Mouse (Mus musculus) stomach, postnatal 0 days (tissue): ENCODE results near the gene Ptpn1. TPM values are rescaled to one million over a fixed set of nuclear protein-coding genes. Genes with fewer than 3 reads are reported as not detected.

Source experiments
- ATAC-seq: fragments of 200-750 bp; cut with Nextera tagmentation; 2 replicates; pipeline ENCODE4 v1.8.0; 2017; ENCODE audit not compliant: low FRiP score, low TSS enrichment
- DNase-seq: peaks from one replicate; pipeline ENCODE4 v3.0.0-alpha.2; 2016; ENCODE audit warnings: low spot score
- H3K27ac ChIP-seq: fragments of 300-500 bp; sonication (generic); replicated peaks from 2 replicates; pipeline ENCODE4 v1.5.1; 2014; ENCODE audit warnings: mild to moderate bottlenecking, control low read depth
- H3K27me3 ChIP-seq: fragments of 300-500 bp; sonication (generic); 2 replicates; pipeline ENCODE4 v1.6.1; 2014; ENCODE audit warnings: low read length; ENCODE audit not compliant: control insufficient read depth, insufficient read depth
- H3K36me3 ChIP-seq: fragments of 300-500 bp; sonication (generic); 2 replicates; pipeline ENCODE4 v1.6.1; 2014; ENCODE audit warnings: low read length, mixed read lengths; ENCODE audit not compliant: control insufficient read depth, insufficient read depth
- H3K4me1 ChIP-seq: fragments of 300-500 bp; sonication (generic); replicated peaks from 2 replicates; pipeline ENCODE4 v1.6.1; 2014; ENCODE audit warnings: antibody characterized with exemption; ENCODE audit not compliant: control insufficient read depth, insufficient read depth
- H3K4me2 ChIP-seq: fragments of 300-500 bp; sonication (generic); replicated peaks from 2 replicates; pipeline ENCODE4 v1.6.1; 2014; ENCODE audit warnings: low read depth, mild to moderate bottlenecking, control low read depth, moderate library complexity
- H3K4me3 ChIP-seq: fragments of 300-500 bp; sonication (generic); 2 replicates; pipeline ENCODE4 v1.5.1; 2014; ENCODE audit warnings: low read depth, low read length, control low read depth
- H3K9ac ChIP-seq: fragments of 300-500 bp; sonication (generic); 2 replicates; pipeline ENCODE4 v1.6.1; 2014; ENCODE audit warnings: mild to moderate bottlenecking, low read length, control low read depth, mixed read lengths
- H3K9me3 ChIP-seq: fragments of 300-500 bp; sonication (generic); 2 replicates; pipeline ENCODE4 v1.6.1; 2016; ENCODE audit warnings: low read length; ENCODE audit not compliant: control insufficient read depth
- CTCF ChIP-seq: IDR thresholded peaks from 2 replicates; pipeline ENCODE4 v1.5.1; 2016; ENCODE audit warnings: antibody characterized with exemption, low read depth, mild to moderate bottlenecking, moderate library complexity
- EP300 ChIP-seq: optimal IDR thresholded peaks from 2 replicates; pipeline ENCODE3; 2016; ENCODE audit warnings: antibody characterized with exemption
- WGBS: fragments of 180-500 bp; shearing (Covaris S2); extraction: QIAGEN DNeasy Blood & Tissue Kit; methylation state at CpG from one replicate; pipeline ENCODE4 v1.1.7; 2014; 5-methylcytosine and 5-hydroxymethylcytosine counted together
- polyA plus RNA-seq: library from polyadenylated mRNA; unstranded; fragments of >200 nt; fragmentation: Nextera tagmentation; extraction: Ambion mirVana; gene quantifications from 2 replicates; pipeline ENCODE4 v1.2.1, GENCODE M21; 2015

Gene Ptpn1
- polyA plus RNA-seq, 1 experiment from 2014 or later, result 51.1 TPM

DNA sequence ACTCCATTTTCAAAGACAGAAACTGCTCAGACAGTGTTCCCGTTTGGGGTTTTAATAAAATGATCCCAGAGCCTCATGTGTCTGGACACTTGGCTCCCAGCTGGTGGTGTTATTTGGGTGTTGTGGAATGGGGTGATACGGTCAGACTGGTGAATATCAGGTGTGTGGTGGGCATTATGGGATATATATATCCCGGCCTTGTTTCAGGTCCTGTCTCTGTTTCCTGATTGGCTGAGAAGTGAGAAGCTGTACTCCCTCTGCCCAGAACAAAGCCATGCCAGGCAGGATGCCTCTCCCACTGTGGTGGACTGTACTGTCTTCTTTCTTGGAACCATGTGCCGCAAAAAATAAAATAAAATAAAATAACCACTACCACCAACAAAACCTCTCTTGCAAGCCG, 7.8 kb upstream of the Ptpn1 start:
- DNase-seq (no peak), ATAC-seq (no peak)
- H3K9me3 ChIP-seq, result no peaks in the 10 kb centered on the region
- H3K36me3 ChIP-seq, result no peaks in the 10 kb centered on the region
- no peaks in the 10 kb centered on the region; the same call in 1 of the 2 replicates for H3K4me1 ChIP-seq
- no peak overlapping the region for H3K4me3 ChIP-seq
- H3K27me3 ChIP-seq, result no peaks in the 10 kb centered on the region
- no peak overlapping the region for H3K27ac ChIP-seq
- no peak overlapping the region for H3K4me2 ChIP-seq
- TF ChIP-seq EP300 (no peak), CTCF (no peak)
- WGBS, result 90% methylated on average over 5 of the region's 5 CpGs
- H3K9ac ChIP-seq, result no peak overlapping the region

DNA sequence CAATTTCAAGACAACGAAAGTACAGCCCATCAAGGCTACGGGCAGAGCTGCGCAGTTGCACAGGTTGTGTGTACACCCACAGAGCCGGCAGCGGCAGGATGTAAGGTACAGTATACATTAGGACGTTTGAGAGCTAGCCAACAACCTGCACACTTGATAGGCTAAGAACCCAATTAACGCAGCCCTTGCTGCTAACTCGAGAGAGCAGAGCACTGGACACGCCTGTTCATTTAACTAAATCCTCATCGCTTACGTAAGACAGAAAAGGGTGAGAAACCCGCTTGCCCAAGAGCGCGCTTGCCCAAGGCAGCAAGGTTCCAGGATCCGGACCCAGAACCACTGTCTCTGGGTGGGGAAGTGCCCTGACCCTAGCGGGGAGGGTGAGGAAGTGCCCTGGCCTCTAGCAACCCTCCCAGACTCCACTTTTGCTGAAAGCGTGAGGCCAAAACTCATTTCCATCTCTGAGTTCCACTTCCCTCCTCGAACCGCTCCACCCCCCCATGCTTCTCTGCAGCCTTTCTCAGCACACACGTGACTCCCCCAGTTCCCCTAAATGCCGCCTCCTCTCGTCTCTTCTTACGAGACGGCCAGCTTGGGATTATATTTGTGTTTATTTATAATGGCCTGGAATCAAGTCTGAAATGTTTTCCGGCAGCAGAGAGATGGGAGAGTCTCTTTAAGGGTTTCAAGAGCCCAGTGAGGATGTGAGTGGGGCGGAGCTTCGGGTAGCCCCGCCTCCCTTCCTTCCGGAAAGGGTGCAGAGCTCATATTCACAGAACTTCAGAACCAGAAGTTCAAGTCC, 6.9 kb upstream of the Ptpn1 start:
- Histone ChIP-seq H3K4me1 (no peaks in the 10 kb centered on the region; the same call in 1 of the 2 replicates), H3K4me2 (peak overlapping the region; percentile 67), H3K36me3 (no peaks in the 10 kb centered on the region), H3K27me3 (no peaks in the 10 kb centered on the region), H3K4me3 (peak overlapping the region; percentile 31), H3K27ac (peak overlapping the region; percentile 88), H3K9ac (peak overlapping the region; percentile 53), H3K9me3 (no peaks in the 10 kb centered on the region)
- TF ChIP-seq EP300, result no peak
- TF ChIP-seq CTCF, result peak; percentile 35; the same call in 1 of the 2 replicates
- 1% methylated on average over 29 of the region's 29 CpGs for WGBS
- DNase-seq, result peak; percentile 83
- peak; percentile 80 for ATAC-seq

DNA sequence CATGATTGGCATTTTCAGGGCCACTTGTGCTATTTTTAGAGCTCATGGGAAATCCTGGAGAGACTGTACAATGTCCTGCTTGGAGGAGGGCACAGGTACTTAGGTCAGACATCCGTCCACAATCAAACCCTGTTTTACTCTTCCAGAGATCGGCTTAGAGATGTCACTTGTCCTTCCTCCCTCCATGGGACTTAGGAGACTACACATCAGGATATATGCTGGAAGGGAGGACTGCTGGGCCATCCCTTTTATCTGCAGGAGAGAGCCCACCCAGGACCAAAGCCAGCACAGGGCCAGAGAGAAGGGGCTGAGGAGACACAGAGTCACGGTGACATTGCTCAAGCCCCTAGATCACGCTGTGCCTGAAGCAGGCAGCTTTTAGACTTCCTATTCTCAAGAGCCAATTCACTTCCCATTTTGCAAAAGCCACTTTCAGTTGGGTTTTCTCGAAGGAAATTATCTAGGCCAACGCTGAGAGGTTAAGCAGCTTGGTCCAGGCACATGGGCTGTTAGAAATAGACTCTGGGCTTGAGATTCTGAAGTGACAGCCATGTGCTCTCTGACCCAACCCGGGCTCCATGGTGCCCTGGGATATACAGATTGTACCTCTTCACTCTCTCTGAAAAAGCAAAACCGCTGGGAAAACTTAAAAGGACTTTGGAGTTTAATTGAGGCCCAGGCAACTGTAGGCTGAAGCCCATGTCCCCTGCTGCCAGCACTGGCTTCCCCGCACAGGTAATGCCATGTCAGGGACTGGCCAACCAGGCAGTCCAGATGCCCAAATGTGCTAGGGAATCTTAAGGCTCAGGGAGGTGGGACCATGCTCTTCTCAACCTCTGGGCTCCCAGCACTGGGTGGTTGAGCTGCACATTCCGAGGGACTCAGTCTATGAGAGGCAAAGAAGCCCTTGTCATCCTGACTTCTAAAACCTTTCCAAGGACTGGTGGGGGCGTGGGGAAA, 5.7 kb upstream of the Ptpn1 start:
- H3K27ac ChIP-seq, result peak overlapping the region; percentile 88; the same call in 1 of the 2 replicates
- no peaks in the 10 kb centered on the region for H3K4me1 ChIP-seq
- TF ChIP-seq CTCF, result no peak
- TF ChIP-seq EP300, result no peak
- H3K27me3 ChIP-seq, result no peaks in the 10 kb centered on the region
- ATAC-seq, result no peak
- no peak overlapping the region for H3K4me3 ChIP-seq
- no peak for DNase-seq
- H3K9ac ChIP-seq, result no peak overlapping the region
- no peaks in the 10 kb centered on the region for H3K36me3 ChIP-seq
- 87% methylated on average over 11 of the region's 11 CpGs for WGBS
- H3K4me2 ChIP-seq, result no peak overlapping the region
- no peaks in the 10 kb centered on the region for H3K9me3 ChIP-seq

DNA sequence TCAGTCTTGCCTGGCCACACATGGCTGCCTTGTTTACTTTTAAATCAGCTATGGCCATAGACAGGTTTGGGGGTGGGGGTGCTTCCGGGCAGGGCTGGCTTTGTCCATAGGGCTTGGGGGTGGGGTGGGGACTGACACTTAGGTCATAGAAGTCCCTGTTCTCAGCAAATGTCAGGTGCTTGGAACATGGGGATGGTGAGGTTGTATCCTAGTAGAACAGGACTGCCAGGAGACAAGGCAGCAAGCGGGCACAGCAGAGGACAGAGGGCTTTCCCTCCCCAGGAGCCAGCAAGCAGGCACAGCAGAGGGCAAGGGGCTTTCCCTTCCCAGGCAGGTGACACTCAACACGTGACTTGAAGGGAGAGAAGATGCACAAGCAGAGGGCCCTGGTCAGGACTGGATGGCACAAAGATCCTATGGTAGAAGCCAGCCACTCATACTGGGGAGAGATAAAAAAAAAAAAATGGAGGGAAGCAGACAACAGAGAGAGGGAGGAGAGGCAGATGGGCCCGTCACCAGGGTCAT, 3.8 kb upstream of the Ptpn1 start:
- no peak for TF ChIP-seq EP300
- TF ChIP-seq CTCF, result no peak
- Histone ChIP-seq H3K36me3 (no peaks in the 10 kb centered on the region), H3K9me3 (no peaks in the 10 kb centered on the region), H3K27ac (no peak overlapping the region), H3K4me1 (no peaks in the 10 kb centered on the region), H3K4me3 (no peak overlapping the region), H3K9ac (no peak overlapping the region), H3K4me2 (no peak overlapping the region), H3K27me3 (no peaks in the 10 kb centered on the region)
- WGBS, result 81% methylated on average over 4 of the region's 4 CpGs
- DNase-seq (no peak), ATAC-seq (no peak)

DNA sequence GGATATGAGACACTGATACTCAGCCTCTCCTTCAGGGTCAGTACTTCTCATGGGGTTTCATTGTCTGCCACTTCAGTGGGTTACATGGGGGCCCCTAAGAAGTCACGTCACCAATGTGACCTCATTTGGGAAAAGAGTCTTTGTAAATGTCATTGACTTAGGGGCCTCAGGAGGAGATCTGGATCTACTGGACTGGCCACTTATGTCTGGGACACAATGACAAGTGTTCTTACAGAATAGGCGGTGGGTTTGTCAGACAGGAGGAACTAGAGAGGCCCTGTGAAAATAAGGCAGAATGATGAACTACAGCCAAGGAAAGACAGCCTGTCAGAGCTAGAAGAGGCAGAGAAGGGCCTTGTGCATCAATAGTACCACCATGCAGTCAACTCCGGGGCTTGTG, 2.9 kb upstream of the Ptpn1 start:
- ATAC-seq, result no peak
- no peak overlapping the region for H3K4me3 ChIP-seq
- H3K9me3 ChIP-seq, result no peaks in the 10 kb centered on the region
- H3K27me3 ChIP-seq, result no peaks in the 10 kb centered on the region
- H3K9ac ChIP-seq, result no peak overlapping the region
- H3K4me2 ChIP-seq, result no peak overlapping the region
- no peak for TF ChIP-seq CTCF
- no peak for TF ChIP-seq EP300
- H3K4me1 ChIP-seq, result no peaks in the 10 kb centered on the region
- WGBS, result 70% methylated on average over 3 of the region's 3 CpGs
- DNase-seq, result no peak
- no peak overlapping the region for H3K27ac ChIP-seq
- no peaks in the 10 kb centered on the region for H3K36me3 ChIP-seq
